Mouse (Mus musculus): Measurements from ENCODE around the gene Olfr193.

DNA sequence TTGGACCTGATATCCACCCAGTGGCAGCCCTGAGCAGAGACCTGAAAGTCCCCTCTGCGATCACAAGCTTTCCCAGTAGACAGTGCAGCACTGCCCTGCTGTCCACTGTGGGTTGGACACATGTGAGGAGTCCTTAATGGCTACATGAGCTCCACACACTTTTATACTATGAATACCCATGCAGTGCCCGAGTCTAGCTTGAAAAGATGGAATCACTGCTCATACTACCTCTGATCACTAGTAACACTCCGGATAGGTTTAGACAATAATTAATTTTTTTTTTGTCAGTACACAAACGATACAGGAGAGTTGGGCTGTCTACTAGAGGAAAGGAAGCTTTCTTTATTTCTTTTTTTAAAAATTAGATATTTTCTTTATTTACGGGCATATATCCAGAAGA is 33.8 kb downstream of the Olfr193 start, which contains the start of gene Olfr190:
- TF ChIP-seq CTCF (IDR thresholded peaks at IDR 0.05; ENCODE audit: low read depth, low read length) = no peak
- no peak for TF ChIP-seq TAL1 (conservative IDR thresholded peaks at IDR 0.05; ENCODE audit: low read depth, low read length)

Measured in G1E (cell line).